Mouse (Mus musculus) liver, embryonic 18 days (tissue): Measurements from ENCODE around the gene Cyp2j9. TPM values are rescaled to one million over a fixed set of nuclear protein-coding genes. Genes with fewer than 3 reads are reported as not detected.

Source experiments
- polyA plus RNA-seq: library from polyadenylated mRNA; depleted of rRNA; stranded (reverse); fragments of >200 nt; gene quantifications from 2 replicates; pipeline ENCODE4 v1.2.3, GENCODE M21; 2012; rRNA removed

Cyp2j9 gene
- polyA plus RNA-seq, result 1.3 and 1.8 TPM in 2 replicates

GRCm38 (mm10) chr4:96590911-96591790 lies at the start of gene Cyp2j9:
Gene Cyp2j9, minus strand, starts transcription at chr4:96591578.

GRCm38 (mm10) chr4:96553133-96553819 lies 38.1 kb downstream of the Cyp2j9 start, which contains the start of gene Cyp2j6:
Gene Cyp2j6, minus strand, starts transcription at chr4:96553661.

Other genes with a start within 250 kb of the Cyp2j9 start
- not detected in 2 replicates for gene Cyp2j11, start 242.9 kb downstream of the Cyp2j9 start, polyA plus RNA-seq
- not detected in 2 replicates for gene Cyp2j8, start 84.2 kb downstream of the Cyp2j9 start, polyA plus RNA-seq
- 4.6 and 6.1 TPM in 2 replicates for gene Cyp2j6, start 37.9 kb downstream of the Cyp2j9 start, polyA plus RNA-seq
- gene Cyp2j5, start 72.6 kb upstream of the Cyp2j9 start, polyA plus RNA-seq, result 11.7 and 27.7 TPM in 2 replicates
- not detected in 2 replicates for gene Gm12695, start 193.6 kb upstream of the Cyp2j9 start, polyA plus RNA-seq